Mouse (Mus musculus) retina, adult 2 months (tissue): ENCODE results near the gene Scml4.

ENCODE experiments used
- DNase-seq: peaks from one replicate; pipeline ENCODE4 v3.0.0-alpha.2; 2012; ENCODE audit warnings: low read depth, low spot score

The Scml4 gene

DNA sequence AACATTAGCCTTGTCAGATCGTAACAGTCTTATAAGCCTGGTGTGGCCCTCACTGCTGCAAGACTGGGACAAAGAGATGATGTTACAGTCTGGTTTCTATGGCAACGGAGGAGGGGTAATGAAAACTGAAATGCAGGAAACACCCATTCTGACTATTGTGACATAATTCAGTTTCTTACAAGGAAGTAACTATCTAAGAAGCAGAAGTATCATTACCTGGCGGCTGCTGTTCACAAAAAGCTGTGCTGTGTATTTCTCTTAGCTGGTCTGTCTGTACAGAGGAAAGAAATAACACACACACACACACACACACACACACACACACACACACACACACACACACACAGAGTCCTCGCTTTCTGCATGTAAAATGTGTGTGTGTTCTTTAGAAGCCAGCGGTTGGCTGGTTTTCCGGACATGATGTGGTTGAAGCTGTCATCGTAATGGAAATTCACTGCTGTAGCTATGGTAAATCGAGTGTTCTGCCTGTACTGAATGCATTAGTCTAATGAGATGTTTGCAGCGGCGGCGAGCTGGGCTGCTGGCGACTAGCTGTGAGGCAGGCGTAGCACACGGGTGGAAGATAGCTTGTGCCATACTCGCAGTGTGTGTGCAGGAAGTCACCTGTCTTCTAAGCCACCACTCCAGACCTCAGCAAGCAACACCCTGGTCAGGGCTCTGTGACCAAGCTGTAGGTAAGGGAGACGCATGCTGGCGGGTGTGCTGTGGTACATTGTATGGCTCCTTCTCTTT is at the start of gene Scml4:
Gene Scml4, plus strand, starts transcription at position 212 of the 753 bp plus-strand sequence.
- no peak for DNase-seq

DNA sequence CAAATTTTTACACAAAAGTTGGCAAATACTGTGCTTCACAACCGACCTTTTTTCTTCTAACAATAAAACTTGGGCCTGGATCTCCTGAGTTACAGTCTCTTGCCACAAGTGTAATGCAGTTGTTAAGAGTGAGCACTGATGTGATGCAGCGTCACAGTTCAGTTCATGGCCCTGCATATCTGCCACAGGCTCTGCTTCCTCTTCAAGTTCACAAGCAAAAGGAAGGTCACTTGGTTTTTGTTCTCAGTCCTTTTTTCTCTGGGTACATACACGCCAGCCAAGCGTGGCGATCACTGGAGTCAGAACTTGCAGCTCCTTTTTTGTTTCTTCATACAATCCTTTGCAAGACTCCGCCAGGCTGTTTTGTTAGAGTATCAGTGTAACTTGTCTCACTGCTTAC is 34.2 kb upstream of the Scml4 start:
- DNase-seq, result no peak

DNA sequence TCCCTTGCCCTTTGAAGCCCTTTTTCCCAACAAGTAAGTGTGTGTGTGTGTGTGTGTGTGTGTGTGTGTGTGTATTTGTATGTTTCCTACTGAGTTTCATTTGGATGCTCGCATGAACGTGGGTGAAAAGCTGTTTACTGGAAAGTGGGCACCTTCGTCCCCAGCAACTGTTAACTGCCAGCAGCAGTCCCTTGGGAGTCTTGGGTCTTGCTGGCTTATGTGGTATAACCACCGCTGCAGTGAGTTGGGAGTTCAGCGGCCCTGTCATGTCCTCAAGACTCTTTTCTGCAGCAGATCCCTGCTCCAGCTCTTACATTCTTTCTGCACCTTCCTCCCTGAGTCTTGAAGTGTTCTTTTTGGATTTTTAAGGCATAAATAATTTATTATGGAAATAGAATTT is 33.0 kb upstream of the Scml4 start:
- no peak for DNase-seq

DNA sequence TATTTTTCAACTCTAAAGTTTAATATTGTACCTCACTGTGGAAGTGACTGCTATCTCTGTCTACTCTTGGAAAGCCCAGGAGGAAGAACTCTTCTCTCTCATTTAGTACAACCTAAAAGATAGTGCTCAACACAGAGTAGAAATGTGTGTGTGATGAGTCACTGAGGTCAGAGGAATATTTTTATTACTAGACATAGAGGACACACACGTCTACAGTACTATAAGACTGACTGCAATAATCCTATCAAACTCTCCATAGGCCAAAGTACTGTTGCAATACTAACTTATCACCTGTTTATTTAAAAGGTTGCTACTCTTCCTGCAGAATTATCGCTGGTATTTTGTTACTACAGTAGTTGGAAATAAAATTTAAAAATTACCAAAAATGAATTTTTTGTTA is 30.2 kb upstream of the Scml4 start:
- DNase-seq, result no peak

DNA sequence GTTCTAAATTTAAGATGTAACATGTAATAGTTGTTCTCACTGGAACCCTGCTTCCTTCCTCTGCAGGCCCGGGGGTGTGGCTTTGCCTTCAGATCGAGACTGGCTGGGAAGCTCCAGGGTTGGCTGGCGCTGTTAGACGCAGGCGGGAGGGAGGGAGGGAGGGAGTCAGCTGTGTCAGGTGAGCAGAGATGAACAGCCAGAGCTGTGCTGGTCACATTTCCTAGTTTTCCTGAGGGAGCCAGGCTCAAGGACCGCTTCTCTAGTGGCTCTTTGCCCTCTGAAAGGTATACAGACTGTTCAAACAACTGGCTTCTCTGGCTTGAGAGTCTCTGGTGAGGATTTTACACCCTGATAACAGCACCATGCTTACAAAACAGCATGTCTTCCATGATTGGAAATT is 29.8 kb upstream of the Scml4 start:
- no peak for DNase-seq

DNA sequence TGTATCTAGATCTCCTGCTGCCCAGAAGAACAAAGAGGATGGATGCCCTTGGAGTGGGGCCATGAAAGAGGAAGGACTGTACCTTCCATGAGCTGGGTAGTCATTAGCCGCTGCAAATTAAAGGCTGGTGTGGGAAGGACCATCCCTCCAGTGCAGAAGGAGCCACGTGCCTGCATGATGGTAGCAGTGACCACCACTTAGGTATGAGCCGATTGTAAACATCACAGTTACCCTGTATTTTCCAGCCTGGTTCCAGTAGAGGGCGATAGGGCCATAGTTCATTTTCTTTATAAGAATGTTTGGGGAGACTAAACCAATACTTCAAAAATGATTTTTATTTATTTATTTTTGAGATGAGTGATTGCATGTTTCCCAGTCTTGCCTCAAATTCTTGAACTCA is 27.5 kb upstream of the Scml4 start:
- DNase-seq, result no peak

DNA sequence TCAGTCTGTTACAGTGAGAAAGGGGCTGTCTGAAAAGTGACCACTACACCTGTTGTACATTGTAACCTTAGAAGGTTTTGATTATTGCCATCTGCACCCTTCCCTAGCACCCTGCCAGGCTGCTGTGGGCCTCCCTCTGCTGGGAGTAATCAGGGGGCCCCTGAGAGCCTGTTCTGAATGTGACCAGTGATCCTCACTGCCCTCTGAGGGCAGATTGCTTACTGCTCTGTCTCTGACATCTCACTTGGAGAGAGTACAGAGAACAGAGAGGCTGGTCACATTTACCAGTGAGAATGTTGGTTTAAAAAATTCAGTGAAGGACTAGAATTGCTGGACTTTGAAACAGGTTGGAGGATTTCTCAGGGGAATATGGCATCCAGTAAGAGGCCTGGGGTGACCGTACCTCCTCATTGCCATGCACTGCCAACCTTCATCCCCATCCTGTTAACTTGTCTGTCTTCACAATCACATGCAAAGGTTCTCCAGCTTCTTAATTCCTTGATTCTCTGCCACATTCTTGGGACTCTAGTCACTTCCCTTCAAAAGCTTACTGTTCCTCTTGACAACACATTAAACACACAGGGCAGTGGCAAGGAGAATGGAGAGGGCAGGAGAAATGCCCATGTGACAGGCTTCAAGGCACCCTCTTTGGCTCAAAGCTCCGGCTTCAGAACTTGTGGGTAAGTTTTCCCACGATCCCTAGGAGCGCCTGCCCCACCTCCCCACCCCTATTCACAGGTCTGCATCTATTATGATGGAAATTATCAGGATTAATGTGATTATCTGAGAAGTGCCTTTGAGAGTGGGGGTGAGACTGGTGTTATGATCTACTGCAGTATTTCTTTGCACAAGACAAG is 26.1 kb upstream of the Scml4 start:
- no peak for DNase-seq

DNA sequence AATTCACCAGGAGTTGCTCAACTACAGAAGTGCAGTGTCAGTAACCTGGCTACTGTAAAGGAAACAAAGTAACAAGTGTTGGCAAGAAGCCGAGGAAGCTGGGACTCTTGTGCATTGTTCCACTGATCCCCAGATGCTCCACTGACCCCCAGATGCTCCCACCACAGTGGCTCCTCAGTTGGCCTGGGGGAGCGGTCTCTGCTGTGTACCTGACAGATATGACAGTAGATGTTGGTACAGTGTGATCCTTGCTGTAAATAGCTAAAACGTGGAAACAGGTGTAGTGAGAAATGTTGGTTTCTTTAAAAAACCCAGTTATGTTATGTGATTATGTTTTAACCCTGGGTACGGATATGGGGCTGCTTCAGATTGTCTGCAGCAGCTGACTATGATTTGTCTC is 22.1 kb upstream of the Scml4 start:
- no peak for DNase-seq

DNA sequence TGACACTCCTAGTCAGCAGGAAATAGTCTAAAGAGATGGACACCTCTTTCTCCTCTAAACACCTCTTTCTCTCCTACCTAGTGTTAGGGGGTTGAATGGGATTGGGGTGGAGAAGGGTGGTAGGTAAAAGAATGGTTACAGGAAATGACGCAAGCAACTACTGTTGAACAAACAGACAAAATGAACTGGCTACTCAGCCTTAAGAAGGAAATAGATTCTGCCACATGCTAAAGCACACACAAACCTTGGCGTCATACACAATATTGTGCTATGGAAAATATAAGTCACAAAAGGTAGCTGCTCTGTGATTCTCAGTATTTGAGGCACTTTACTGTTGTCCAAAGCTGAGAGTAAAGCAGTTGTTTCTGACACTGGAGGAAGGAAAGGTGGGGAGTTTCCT is 21.4 kb upstream of the Scml4 start:
- no peak for DNase-seq

DNA sequence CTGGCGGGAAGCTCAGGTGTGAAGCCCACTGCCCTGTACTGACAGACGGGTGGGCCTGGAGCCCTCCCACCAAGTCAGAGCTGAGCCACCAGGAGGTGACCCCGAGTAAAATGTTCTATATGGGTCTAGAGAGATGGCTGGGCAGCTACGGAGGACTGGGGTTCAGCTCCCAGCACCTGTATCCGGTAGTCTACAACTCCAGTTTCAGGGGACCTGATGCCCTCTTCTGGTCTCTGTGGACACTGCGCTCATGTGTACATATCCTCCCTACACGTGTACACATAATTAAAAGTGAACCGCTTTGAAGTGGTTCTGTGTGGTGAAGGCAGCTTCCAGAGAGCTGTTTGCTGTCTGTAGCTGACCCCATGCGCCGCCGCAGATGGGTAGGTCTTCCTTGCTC is 20.1 kb upstream of the Scml4 start:
- DNase-seq, result no peak

DNA sequence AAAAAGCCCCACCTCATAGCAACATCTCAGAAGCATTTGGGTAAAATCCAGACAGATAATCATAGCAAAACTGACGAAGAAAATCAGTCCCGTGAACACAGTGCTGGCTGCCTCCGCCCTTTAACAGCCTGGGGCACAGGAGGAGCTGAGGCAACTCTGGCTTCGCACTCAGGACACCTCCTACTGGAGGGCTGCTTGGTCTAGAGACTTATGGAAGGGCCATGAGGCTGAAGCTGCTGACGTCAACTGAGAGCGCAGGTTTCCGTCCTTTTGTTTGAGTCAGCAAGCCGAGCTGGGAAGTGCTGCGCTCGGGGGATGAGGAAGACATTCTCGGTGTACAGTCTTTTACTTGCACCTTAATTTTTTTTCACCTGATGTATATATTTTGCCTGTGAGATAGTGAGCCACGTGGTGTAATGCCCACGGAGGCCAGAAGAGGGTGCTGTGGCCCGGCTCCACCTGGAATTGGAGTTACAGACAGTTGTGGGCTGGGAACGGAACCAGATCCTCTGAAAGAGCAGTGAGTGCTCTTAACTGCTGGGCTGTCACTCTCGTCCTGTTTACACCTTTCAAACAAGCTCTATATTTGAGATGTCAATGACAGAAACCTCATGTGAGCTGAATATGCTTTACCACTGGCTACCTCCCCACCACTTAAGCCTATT is 18.5 kb upstream of the Scml4 start:
- no peak for DNase-seq

DNA sequence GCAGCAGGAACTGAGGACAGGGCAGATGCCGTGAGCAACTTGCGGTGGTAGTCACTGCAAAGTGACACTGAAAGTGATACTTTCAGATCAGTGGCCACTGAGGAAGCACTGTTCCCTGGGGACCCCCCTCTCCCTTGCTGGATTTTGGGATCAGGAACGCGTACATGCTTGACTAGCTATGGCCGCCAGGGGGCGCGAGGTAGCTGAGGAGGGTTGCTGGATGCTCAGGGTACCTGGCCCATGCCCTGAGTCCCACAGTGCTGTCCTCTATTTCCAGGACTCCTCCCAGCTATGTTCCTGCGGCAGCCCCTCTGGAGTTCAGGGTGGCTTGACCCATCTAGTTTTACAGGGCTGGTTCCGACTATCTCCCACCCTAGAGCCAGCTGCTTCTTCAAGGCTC is 17.8 kb upstream of the Scml4 start:
- DNase-seq, result no peak

DNA sequence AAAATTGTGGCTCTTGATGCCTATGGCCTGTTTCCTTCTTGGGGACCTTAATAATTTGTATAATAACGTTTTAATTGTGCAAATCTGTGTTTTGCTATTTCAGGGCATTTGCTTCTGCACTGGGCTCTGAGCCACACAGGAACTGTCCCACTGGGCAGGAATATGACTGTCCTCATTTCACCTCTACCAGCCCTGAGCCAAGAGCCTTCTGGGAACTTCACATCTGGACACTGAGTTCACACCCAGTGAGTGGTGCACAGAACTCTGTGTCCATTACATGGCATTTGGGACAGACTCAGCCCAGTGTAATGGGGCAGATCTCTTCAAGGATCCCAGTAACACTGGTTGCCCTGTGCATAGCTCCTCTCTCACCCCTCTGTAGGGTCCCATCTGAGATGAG is 16.8 kb upstream of the Scml4 start:
- DNase-seq, result no peak

DNA sequence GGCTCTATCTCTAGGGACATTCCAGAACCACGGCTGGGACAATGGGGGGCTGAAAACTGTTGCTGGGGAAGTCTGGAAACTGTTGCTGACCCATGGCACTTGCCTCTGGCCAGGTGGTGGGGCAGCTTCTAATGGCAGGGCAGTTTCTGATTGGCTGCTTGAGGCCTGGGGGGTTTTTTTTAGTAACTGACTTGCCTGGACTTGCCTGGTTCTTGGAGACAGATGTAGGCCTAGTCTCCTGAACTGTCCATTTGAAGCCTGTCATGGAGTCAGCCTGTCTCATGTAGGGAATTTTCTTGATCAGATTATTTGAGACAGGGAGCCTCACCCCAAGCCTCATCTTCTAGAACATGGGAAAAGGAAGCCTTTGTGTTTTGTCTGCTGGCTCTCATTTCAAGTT is 14.7 kb upstream of the Scml4 start:
- no peak for DNase-seq

DNA sequence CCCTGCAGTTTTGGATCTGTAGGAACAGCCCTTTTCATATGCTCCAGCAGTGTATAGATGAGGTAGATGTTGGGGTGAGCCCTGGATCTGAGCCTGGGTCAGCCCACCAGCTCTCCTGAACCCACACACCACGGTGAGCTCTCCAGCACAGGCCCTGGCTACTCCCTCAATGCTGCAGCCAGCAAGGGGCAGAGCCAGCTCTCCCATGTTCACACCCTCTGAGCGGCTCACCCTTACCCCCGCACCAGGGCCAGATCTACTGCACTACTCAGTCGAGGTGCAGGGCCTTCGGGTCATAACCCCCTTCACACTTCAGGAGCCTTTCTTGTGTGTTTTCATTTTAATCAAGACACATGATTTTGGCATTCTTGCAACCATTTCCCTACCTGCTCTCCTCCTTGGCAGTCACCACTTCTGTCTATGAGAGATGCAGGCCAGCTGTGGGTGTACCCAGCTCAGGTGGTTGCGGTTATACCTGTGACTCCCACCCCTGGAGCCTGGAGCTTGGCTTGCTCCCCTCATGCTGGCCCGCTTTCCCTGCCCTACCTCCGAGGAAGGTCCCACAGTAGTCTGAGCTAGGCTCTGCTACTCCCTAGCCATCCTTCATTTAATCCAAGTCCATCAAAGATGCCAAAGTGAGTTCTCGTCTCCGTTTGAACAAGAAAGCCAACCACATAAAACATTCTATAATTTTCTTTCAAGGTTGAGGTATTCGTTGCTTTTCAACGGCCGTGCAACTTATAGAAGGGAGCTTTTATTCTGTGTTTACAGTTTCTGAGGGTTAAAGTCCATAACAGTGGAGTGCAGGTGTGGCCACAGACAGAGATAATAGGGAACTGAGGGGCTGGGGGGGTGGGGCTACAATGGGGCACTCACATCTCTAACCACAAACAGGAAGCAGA is 11.7 kb upstream of the Scml4 start:
- DNase-seq, result no peak

DNA sequence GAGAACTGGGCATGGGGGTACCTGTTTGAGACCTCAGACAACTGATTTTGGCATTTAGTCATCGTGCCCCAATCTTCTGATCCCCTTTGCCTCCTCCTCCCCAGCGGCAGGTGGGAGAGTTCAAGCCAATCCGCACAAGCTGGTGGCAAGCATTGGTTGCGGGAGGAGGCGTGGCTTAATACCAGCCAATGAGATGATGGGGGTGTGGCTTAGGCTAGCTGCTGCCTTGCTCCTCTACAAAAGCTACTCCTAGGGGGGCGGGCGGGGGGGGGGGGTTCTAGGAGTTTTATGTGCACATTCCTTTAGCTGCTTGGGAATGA is 11.1 kb upstream of the Scml4 start:
- DNase-seq, result no peak

DNA sequence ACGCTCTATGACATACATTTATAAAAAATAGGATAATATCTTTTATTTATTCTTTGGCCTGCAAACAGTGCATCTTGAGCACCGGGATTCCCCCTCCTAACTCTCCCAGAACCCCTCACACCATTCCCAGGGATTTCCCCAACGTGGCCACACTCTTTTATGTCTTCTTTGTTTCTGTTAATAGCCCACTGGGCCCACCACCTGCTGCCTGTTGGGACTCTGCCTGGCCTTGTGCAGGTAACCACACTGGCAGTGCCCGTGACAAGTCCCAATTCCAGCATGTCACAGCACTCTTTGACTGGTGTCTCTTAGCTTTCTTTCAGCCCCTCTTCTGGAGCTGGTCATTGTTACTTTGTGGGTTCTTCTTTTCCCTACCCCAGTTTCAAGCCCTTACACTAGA is 5.3 kb upstream of the Scml4 start:
- no peak for DNase-seq

DNA sequence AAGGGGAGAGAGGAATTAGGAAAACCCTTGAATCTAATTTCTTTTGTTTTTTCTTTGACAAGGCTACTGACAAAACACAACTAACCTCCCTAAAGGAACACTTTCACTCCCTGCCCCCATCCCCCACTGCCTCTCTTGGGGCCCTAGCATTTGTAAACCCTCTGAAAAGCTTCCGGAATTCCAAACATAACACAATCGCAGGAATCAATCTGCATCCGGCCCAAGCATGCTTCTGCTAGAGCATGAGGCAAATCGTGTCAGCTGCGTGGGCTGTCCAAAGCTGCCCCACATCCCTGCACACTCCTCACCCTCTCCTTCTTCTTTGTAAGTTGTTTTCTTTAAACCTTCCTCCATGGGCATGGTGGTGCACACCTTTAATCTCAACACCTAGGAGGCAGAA is 4.9 kb upstream of the Scml4 start:
- no peak for DNase-seq

DNA sequence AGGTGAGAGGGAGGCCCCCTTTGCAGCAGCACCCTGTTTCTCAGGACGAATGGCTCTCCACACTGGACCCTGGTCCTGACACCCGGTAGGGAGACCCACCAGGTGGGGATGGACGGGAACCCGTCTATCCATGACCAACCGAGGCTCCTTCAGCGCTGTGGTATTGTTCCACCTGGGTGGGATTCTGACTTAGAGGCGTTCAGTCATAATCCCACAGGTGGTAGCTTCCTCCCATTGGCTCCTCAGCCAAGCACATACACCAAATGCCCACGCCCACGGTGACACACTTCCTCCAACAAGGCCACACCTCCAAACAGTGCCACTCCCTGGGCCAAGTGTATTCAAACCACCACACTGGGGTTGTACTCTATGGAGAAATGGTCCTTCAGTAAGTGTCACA is 3.6 kb upstream of the Scml4 start:
- DNase-seq, result no peak

DNA sequence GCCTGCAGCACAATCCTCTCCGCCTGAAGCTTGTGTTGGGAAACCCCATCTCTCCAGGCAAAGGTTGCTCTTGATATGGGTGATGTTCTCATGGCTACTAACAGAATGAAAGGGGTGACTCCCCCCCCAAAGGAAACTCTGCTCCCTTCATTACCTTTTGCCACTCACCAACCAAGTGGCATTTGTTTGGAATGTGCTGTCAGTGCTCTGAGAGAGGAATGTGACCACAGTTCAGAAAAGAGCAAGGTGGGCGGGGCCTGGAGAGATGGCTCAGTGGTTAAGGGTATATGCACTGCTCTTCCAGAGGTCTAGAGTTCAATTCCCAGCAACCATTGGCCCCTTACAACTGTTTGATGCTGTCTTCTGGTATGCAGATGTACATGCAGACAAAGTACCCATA is 3.1 kb upstream of the Scml4 start:
- DNase-seq, result no peak

DNA sequence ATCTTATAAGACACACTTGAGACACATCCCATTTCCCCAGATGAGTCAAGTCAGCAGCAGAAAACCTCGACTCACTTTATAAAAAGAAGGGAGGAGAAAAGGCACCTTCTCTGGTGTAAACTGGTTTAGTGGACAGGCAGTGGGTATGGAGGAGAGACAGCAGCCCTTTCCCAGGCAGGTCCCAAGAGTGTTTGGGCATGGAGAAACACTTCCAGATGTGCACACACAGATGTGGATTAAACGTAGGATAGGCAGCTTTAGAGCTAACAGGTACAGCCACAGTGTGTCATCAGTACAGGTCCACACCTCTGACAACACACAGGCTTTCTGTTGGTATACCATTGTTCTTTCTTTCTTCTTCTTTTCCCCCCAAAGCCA is 400 bp upstream of the Scml4 start:
- no peak for DNase-seq

DNA sequence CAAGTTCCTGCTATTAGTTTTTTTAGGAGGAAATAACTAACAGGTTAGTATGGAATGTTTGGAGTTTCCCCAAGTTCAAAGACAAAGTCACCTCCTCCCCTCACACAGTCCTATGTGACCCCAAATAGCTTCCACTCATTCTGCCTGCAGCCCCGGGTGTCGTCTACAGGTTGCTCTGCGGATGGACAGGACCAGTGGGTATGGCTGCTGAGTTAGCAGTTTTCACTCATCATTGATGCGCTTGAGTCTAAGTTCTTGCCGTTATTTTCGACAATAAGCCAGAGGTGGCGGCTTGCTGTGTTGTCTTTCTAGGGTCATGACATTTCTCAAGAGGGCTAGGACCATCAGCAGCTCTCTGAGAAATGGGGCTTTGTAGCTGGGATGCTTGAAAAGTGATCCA is 1.3 kb downstream of the Scml4 start:
- no peak for DNase-seq
